17 mouse cellular contexts compared by ENCODE assay signal in genomic region chr6:88762440-88763196, GRCm38 (mm10). TPM values are rescaled to one million over a fixed set of nuclear protein-coding genes. Genes with fewer than 3 reads are reported as not detected.
A peak's percentile ranks its signal among the peaks of the same experiment; 100 is the strongest.
DNase-seq lines count a peak whose midpoint lies in the region; ATAC-seq and TF ChIP-seq lines count a peak whose summit lies in the region.
"Had no signal": no experiment of that assay in that cellular context is flagged by ENCODE, and none has a peak within 500 bp of the region (broad histone marks: within the 10 kb centered on the region; RNA-seq: fewer than 3 reads in every experiment).

No protein-coding gene starts in this region.

- CTCF ChIA-PET in Patski (lab: Charles Lee): interaction anchor here (1.0 to 1.5 kb wide), 4 partner anchors 10 to 79 kb away, joined by 3 read pairs; partner anchors contain the start of gene Abtb1

- H3K4me3 ChIP-seq in left cerebral cortex, adult 2 months: no peak overlapping the region
- no peak overlapping the region for H3K4me3 ChIP-seq in liver, embryonic 16.5 days (ENCODE audit: low read depth, low read length)
- no peak overlapping the region for H3K4me3 ChIP-seq in hindbrain, embryonic 10.5 days
- H3K4me3 ChIP-seq: forebrain, embryonic 12.5 days; midbrain, embryonic 10.5 days had no signal

- H3K27ac ChIP-seq in left cerebral cortex, adult 2 months: peak overlapping the region; percentile 55; the same call in 1 of the 2 replicates
- H3K27ac ChIP-seq in liver, embryonic 16.5 days (ENCODE audit: low read length): peak overlapping the region; percentile 43; the same call in 1 of the 2 replicates
- no peak overlapping the region for H3K27ac ChIP-seq in hindbrain, embryonic 10.5 days
- H3K27ac ChIP-seq: forebrain, embryonic 12.5 days; midbrain, embryonic 10.5 days had no signal

- H3K36me3 ChIP-seq in liver, embryonic 16.5 days (ENCODE audit: control insufficient read depth, insufficient read depth): peaks cover 19% of the 10 kb centered on the region
- no peaks in the 10 kb centered on the region for H3K36me3 ChIP-seq in hindbrain, embryonic 10.5 days
- H3K36me3 ChIP-seq: forebrain, embryonic 12.5 days; midbrain, embryonic 10.5 days had no signal

- POLR2A ChIA-PET in Patski (lab: Charles Lee): no interaction called here

- 71% methylated on average over 13 of the region's 13 CpGs for WGBS in liver, embryonic 16.5 days (ENCODE audit: insufficient replicate concordance)
- WGBS in hindbrain, embryonic 10.5 days: 81% methylated on average over 13 of the region's 13 CpGs

- H3K27me3 ChIP-seq in Patski: no peaks in the 10 kb centered on the region
- no peaks in the 10 kb centered on the region for H3K27me3 ChIP-seq in liver, embryonic 16.5 days (ENCODE audit: control insufficient read depth, insufficient read depth, low read depth, low read length)
- 0 out of 2 replicates have a peak, but pooled peaks cover 4% of the 10 kb centered on the region for H3K27me3 ChIP-seq in hindbrain, embryonic 10.5 days (ENCODE audit: insufficient read depth, poor library complexity, severe bottlenecking)
- H3K27me3 ChIP-seq: forebrain, embryonic 12.5 days had no signal

- peak; percentile 61 for ATAC-seq in Patski
- ATAC-seq in liver, embryonic 16.5 days (ENCODE audit: low read depth): no peak
- no peak for ATAC-seq in megakaryocyte, adult 5-6 weeks (ENCODE audit: poor library complexity, severe bottlenecking)
- ATAC-seq: hindbrain, embryonic 16.5 days had no signal

- in situ Hi-C loops in Patski (cut with MboI; ENCODE audit: low pct_unique_long_range_greater_than_20kb): no loop called here

- H3K4me1 ChIP-seq in liver, embryonic 16.5 days (ENCODE audit: control insufficient read depth, low read depth, low read length): peaks cover 67% of the 10 kb centered on the region
- H3K4me1 ChIP-seq in hindbrain, embryonic 10.5 days (replicated peaks): peaks cover 57% of the 10 kb centered on the region

- no peak for TF ChIP-seq CTCF in left cerebral cortex, adult 2 months (IDR thresholded peaks at IDR 0.05)
- TF ChIP-seq CTCF in Patski (IDR thresholded peaks at IDR 0.05): no peak

- no peaks in the 10 kb centered on the region for H3K9me3 ChIP-seq in liver, embryonic 16.5 days (replicated peaks; ENCODE audit: control insufficient read depth, low read length)
- no peaks in the 10 kb centered on the region for H3K9me3 ChIP-seq in hindbrain, embryonic 10.5 days
- H3K9me3 ChIP-seq: forebrain, embryonic 12.5 days; midbrain, embryonic 10.5 days had no signal

- H3K9ac ChIP-seq in liver, embryonic 16.5 days (ENCODE audit: low read depth, low read length): no peak overlapping the region
- H3K9ac ChIP-seq: forebrain, embryonic 12.5 days had no signal

- intact Hi-C loops in left cerebral cortex, adult 2 months (cut with DNase I): no loop called here

- H3K4me2 ChIP-seq in liver, embryonic 16.5 days (ENCODE audit: low read depth, low read length): no peak overlapping the region
- H3K4me2 ChIP-seq: forebrain, embryonic 12.5 days had no signal

- DNase-seq in heart, adult 11 months: peak; percentile 92
- no peak for DNase-seq in heart, adult 9 months (ENCODE audit: low spot score in 2 of 2)
- DNase-seq in left cerebral cortex, adult 2 months (ENCODE audit: extremely low spot score in 1 of 2, low spot score in 2 of 2): no peak
- no peak for DNase-seq in left cerebral cortex, adult 8-10 months (ENCODE audit: low spot score in 2 of 2)
- DNase-seq in Patski (ENCODE audit: low read depth, low spot score): no peak
- no peak for DNase-seq in hindbrain, embryonic 10.5 days (ENCODE audit: low spot score)
- DNase-seq: B cell, adult 2 months; cerebellum, adult 11 months; kidney, adult 11 months; kidney, postnatal 4 days; layer of hippocampus, postnatal 36 days; retina, postnatal 1 day had no signal

RNA-seq across cellular contexts. Expression of gene Mgll, which starts 38.4 kb away (rescaled TPM):
- 100 to 1,000 TPM; 185 to 189 TPM for total RNA-seq in left cerebral cortex, adult 2 months (2021)
- 100 to 1,000 TPM; 167 to 184 (median 176) TPM for total RNA-seq in left cerebral cortex, adult 8-10 months (2022)
- polyA plus RNA-seq in Patski (2021): 4.2 TPM
- polyA plus RNA-seq in liver, embryonic 16.5 days (2015; fragmentation: Nextera tagmentation; extraction: Ambion mirVana): 62.3 and 62.4 TPM in 2 replicates
- 4.2 and 4.7 TPM in 2 replicates for total RNA-seq in megakaryocyte, adult 5-6 weeks (2015)
- 3.0 and 3.7 TPM in 2 replicates for total RNA-seq in megakaryocyte, adult 5-6 weeks (2017)
- 4.3 and 10.2 TPM in 2 replicates for polyA plus RNA-seq in hindbrain, embryonic 10.5 days (2016; fragmentation: Nextera tagmentation; extraction: Ambion mirVana)

Comparison
In these comparisons a context has a peak if more than half of its experiments do, and no peak if none do; other contexts are left out.
1. RNA of gene Mgll, which starts 38.4 kb away (total RNA-seq): 185 to 189 TPM in left cerebral cortex, adult 2 months and 167 to 184 TPM in left cerebral cortex, adult 8-10 months; 3.0 to 4.7 TPM in megakaryocyte, adult 5-6 weeks; every median in the first group is over 10 times any median in the second.